Mouse (Mus musculus): ENCODE measurements at regions not wholly inside any gene's neighbourhood (a gene's known extent, or its start where the extent isn't known, plus 50 kb on each side); places are given as distances from the start of the nearest gene placed in this dataset.

DNA sequence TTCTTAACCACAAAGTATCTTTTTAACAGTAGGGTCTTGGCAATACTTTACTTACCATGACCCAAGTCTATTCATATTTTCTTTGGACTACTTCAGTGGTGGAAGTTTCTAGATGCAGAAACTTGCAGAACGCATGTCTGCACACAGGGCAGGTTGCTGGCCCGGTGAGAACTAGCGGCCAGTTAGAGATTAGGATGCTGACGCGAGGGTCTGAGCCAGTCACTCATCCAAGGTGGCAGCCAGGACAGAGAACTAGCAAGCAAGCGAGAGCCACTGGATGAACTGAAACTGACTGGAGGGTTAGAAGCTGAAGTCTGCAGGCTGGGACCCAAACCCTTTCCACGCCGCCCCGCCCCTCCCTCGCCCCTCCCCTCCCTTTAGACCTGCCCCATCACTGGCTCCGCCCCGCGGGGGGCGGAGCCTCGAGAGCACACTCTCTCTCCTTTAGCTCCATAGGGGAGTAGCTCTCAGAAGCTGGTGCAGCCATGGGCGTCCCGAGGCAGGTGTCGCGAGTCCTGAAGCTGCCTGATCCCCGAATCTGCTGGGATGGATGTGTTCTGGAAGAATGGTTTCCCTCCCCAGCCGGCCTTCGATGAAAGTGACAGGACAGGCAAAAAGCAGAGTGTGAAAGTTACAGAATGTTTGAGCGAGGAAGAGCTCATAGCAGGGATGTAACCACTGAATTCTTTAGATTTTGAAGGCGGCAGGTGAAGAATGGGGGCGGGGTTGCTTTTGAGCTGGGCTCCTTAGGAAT, 117.0 kb downstream of the Fam161a start:
- 3% methylated on average over 25 of the region's 25 CpGs for WGBS
- peak; percentile 82 for ATAC-seq (replicated peaks; ENCODE audit: extremely low read depth, insufficient read depth, low FRiP score)
- no peaks in the 10 kb centered on the region for H3K36me3 ChIP-seq (ENCODE audit: control insufficient read depth, insufficient read depth)
- H3K27ac ChIP-seq (ENCODE audit: low read length), result no peak overlapping the region
- no peaks in the 10 kb centered on the region for H3K9me3 ChIP-seq (replicated peaks; ENCODE audit: control insufficient read depth, low read length)
- H3K4me1 ChIP-seq (ENCODE audit: control insufficient read depth, insufficient read depth, low read length), result peaks cover 6% of the 10 kb centered on the region; the same call in 1 of the 2 replicates
- H3K4me2 ChIP-seq (ENCODE audit: low read depth, low read length), result peak overlapping the region; percentile 73
- peak overlapping the region; percentile 50 for H3K4me3 ChIP-seq (ENCODE audit: low read length)
- H3K9ac ChIP-seq (ENCODE audit: low read length), result peak overlapping the region; percentile 31
- H3K27me3 ChIP-seq (ENCODE audit: control insufficient read depth, insufficient read depth, low read length), result no peaks in the 10 kb centered on the region

DNA sequence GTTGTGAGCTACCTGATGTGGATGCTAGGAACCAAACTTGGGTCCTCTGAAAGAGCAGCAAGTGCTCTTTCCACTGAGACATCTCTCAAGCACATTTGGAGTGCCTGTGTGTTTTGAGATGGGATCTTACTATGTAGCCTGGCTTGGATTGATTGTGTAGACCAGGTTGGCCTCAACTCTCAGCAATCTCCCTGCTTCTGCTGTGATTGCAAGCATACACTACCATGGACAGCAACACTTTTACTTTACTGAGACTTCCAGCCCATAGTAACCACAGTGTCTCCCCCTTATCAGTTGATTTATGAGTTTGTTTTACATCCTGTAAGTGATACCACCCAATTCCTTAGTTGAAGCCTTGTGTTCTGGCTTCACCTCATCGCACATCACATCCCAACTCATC, 123.8 kb downstream of the Fam161a start:
- Histone ChIP-seq H3K27me3 (ENCODE audit: control insufficient read depth, insufficient read depth, low read length) (no peaks in the 10 kb centered on the region), H3K4me2 (ENCODE audit: low read depth, low read length) (no peak overlapping the region), H3K9me3 (replicated peaks; ENCODE audit: control insufficient read depth, low read length) (no peaks in the 10 kb centered on the region), H3K4me1 (ENCODE audit: control insufficient read depth, insufficient read depth, low read length) (no peaks in the 10 kb centered on the region), H3K27ac (ENCODE audit: low read length) (no peak overlapping the region), H3K4me3 (ENCODE audit: low read length) (no peak overlapping the region), H3K36me3 (ENCODE audit: control insufficient read depth, insufficient read depth) (no peaks in the 10 kb centered on the region), H3K9ac (ENCODE audit: low read length) (no peak overlapping the region)
- no peak for ATAC-seq (replicated peaks; ENCODE audit: extremely low read depth, insufficient read depth, low FRiP score)
- WGBS, result 42% methylated on average over 1 of the region's 1 CpGs

DNA sequence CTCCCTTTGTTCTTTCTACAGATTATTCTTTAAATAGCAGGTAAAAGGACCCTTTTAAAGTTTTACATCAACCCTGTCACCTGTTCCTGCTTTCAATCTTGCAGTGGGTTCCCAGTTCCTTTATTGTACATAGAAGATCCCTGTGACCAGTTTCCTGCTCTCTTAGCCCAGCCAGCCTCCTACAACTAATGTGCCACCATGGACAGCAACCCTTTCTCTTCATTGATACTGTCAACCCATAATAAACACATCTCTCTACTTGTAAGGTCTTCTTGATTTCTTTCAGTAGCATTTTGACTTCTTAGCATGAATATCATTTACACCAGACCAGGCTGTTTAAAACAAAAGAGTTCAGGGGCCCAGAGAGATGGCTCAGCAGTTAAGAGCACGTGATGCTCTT, 124.2 kb upstream of the Xpo1 start:
- Histone ChIP-seq H3K4me3 (ENCODE audit: low read length) (no peak overlapping the region), H3K9ac (ENCODE audit: low read length) (no peak overlapping the region), H3K36me3 (ENCODE audit: control insufficient read depth, insufficient read depth) (no peaks in the 10 kb centered on the region), H3K4me2 (ENCODE audit: low read depth, low read length) (no peak overlapping the region), H3K4me1 (ENCODE audit: control insufficient read depth, insufficient read depth, low read length) (no peaks in the 10 kb centered on the region), H3K27ac (ENCODE audit: low read length) (no peak overlapping the region), H3K27me3 (ENCODE audit: control insufficient read depth, insufficient read depth, low read length) (no peaks in the 10 kb centered on the region), H3K9me3 (replicated peaks; ENCODE audit: control insufficient read depth, low read length) (no peaks in the 10 kb centered on the region)
- WGBS, result 72% methylated on average over 1 of the region's 1 CpGs
- no peak for ATAC-seq (replicated peaks; ENCODE audit: extremely low read depth, insufficient read depth, low FRiP score)

DNA sequence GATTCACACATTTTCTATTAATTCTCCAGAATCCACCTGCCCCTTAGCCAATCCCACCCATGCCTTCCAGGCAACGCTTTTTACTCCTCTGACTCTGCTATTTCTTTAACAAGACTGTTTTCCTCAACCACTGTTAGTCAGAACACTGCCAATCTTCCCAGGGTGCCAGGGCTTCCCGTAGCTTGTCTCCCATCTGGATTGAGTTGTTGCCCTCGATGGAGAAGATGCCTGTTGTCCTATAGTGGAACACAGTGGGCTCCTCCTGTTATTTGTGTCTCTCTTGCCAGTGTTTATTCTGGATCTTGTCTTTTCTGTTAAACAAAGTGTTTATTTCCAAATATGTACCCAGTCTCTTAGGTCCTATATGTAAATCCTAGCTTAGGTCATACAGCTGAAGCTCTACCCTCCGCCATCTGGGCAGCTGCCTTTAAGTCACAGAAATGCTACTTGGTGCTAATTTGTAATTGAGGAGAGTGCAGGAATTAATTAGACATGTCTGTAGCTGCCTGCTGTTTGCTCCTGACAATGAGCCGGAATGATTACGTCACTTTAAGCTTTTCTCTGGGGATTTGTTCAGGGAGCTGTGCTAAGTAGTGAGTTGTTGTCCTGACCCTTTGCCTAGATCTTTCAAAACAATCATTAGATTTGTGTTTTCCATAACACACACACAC, 115.3 kb upstream of the Xpo1 start:
- no peaks in the 10 kb centered on the region for H3K9me3 ChIP-seq (replicated peaks; ENCODE audit: control insufficient read depth, low read length)
- no peaks in the 10 kb centered on the region for H3K36me3 ChIP-seq (ENCODE audit: control insufficient read depth, insufficient read depth)
- H3K4me1 ChIP-seq (ENCODE audit: control insufficient read depth, insufficient read depth, low read length), result no peaks in the 10 kb centered on the region
- ATAC-seq (replicated peaks; ENCODE audit: extremely low read depth, insufficient read depth, low FRiP score), result no peak
- no peak overlapping the region for H3K4me2 ChIP-seq (ENCODE audit: low read depth, low read length)
- H3K9ac ChIP-seq (ENCODE audit: low read length), result no peak overlapping the region
- 67% methylated on average over 6 of the region's 6 CpGs for WGBS
- H3K27ac ChIP-seq (ENCODE audit: low read length), result no peak overlapping the region
- no peaks in the 10 kb centered on the region for H3K27me3 ChIP-seq (ENCODE audit: control insufficient read depth, insufficient read depth, low read length)
- no peak overlapping the region for H3K4me3 ChIP-seq (ENCODE audit: low read length)

DNA sequence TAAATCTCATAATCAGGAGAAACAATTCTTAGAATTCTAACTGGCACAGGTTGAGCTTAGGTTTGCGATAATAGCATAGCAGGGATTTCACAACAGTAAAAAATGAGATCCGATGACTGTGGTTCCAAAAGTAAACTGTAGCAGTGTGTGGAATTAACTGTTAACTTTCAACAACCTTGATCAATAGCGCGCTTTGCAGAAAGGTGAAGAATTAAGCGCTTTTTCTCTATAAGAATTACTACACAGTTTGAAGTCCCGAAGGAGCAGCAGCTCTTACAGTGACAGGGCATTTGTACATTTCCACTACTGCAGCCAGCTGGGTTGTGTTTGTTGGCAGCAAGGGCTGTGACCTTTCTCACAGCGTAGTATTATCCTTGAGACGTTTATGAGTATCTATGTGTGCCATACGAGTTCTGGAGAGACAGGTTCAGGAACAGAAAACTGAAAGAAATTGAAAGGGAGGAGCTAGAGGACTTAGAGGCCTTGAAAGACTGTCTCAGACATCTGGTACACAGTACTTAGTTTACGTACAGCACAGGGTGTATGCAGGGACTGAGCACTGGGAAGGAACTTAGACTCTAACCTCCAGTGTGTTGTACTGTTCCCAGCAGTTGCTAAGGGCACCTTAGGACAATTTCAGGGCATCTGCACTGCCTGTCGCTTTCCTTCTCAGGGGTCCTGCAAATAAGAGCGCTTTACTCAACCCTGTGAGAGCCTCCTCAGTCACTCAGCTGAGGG, 114.6 kb upstream of the Xpo1 start:
- Histone ChIP-seq H3K9ac (ENCODE audit: low read length) (no peak overlapping the region), H3K36me3 (ENCODE audit: control insufficient read depth, insufficient read depth) (no peaks in the 10 kb centered on the region), H3K27me3 (ENCODE audit: control insufficient read depth, insufficient read depth, low read length) (no peaks in the 10 kb centered on the region), H3K9me3 (replicated peaks; ENCODE audit: control insufficient read depth, low read length) (no peaks in the 10 kb centered on the region), H3K4me2 (ENCODE audit: low read depth, low read length) (no peak overlapping the region), H3K4me1 (ENCODE audit: control insufficient read depth, insufficient read depth, low read length) (no peaks in the 10 kb centered on the region), H3K4me3 (ENCODE audit: low read length) (no peak overlapping the region), H3K27ac (ENCODE audit: low read length) (no peak overlapping the region)
- WGBS, result 68% methylated on average over 12 of the region's 12 CpGs
- no peak for ATAC-seq (replicated peaks; ENCODE audit: extremely low read depth, insufficient read depth, low FRiP score)

DNA sequence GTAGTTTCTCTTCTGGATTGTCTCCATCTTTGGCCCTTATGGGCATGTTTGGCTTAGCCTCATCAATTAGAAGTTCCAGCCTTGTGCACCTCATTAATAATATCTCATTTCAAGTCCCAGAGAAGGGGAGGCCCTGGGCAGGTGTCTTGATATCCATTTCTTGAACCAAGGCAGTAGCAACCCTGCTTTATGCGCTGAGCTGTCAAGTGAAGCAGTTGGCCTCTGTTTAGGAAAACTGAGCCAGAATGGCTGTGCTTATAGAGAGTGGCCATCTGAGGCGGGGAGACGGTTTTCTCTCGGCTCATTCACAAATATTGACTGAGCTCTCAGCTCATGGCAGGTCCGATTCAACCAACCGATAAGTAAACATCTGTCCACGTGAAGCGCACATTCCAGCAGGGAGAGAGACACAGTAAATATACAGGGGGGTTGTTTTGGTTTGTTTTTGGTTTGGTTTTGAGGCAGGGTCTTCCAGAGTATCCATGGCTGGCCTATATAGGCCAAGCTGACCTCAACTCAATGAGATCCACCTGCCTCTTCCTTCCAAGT, 107.7 kb upstream of the Xpo1 start:
- no peak overlapping the region for H3K9ac ChIP-seq (ENCODE audit: low read length)
- H3K4me2 ChIP-seq (ENCODE audit: low read depth, low read length), result no peak overlapping the region
- no peak for ATAC-seq (replicated peaks; ENCODE audit: extremely low read depth, insufficient read depth, low FRiP score)
- H3K9me3 ChIP-seq (replicated peaks; ENCODE audit: control insufficient read depth, low read length), result no peaks in the 10 kb centered on the region
- H3K4me3 ChIP-seq (ENCODE audit: low read length), result no peak overlapping the region
- no peaks in the 10 kb centered on the region for H3K4me1 ChIP-seq (ENCODE audit: control insufficient read depth, insufficient read depth, low read length)
- WGBS, result 71% methylated on average over 8 of the region's 8 CpGs
- no peaks in the 10 kb centered on the region for H3K27me3 ChIP-seq (ENCODE audit: control insufficient read depth, insufficient read depth, low read length)
- H3K27ac ChIP-seq (ENCODE audit: low read length), result no peak overlapping the region
- H3K36me3 ChIP-seq (ENCODE audit: control insufficient read depth, insufficient read depth), result no peaks in the 10 kb centered on the region

DNA sequence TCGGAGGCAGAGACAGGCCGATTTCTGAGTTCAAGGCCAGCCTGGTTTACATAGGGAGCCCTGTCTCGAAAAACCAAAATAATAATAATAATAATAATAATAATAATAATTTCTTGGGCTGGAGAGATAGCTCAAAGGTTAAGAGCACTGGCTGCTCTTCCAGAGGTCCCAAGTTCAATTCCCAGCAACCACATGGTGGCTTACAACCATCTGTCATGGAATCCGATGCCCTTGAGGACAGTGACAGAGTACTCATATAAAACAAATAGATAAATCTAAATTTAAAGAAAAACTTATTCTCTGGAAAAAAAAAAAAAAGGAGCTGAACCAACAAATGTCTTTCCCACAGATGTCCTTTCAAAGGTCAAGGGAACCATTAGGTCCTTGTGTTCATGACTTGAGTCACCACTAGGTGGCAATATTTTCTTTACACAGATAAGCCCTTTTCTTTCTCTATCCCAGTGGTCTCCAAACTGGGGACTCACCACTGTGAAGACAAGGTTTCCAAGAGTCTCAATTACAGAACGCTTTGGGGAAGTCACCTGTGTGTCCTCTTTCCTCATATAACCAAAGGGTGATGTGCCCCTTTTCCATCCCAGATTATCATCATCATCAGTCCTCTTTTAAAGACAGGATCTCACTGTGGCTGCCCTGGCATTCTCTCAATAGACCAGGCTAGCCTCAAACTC, 106.1 kb upstream of the Xpo1 start:
- Histone ChIP-seq H3K27ac (ENCODE audit: low read length) (no peak overlapping the region), H3K36me3 (ENCODE audit: control insufficient read depth, insufficient read depth) (no peaks in the 10 kb centered on the region), H3K9ac (ENCODE audit: low read length) (no peak overlapping the region), H3K4me1 (ENCODE audit: control insufficient read depth, insufficient read depth, low read length) (no peaks in the 10 kb centered on the region), H3K4me2 (ENCODE audit: low read depth, low read length) (no peak overlapping the region), H3K4me3 (ENCODE audit: low read length) (no peak overlapping the region), H3K9me3 (replicated peaks; ENCODE audit: control insufficient read depth, low read length) (no peaks in the 10 kb centered on the region), H3K27me3 (ENCODE audit: control insufficient read depth, insufficient read depth, low read length) (no peaks in the 10 kb centered on the region)
- ATAC-seq (replicated peaks; ENCODE audit: extremely low read depth, insufficient read depth, low FRiP score), result no peak
- 65% methylated on average over 5 of the region's 5 CpGs for WGBS

DNA sequence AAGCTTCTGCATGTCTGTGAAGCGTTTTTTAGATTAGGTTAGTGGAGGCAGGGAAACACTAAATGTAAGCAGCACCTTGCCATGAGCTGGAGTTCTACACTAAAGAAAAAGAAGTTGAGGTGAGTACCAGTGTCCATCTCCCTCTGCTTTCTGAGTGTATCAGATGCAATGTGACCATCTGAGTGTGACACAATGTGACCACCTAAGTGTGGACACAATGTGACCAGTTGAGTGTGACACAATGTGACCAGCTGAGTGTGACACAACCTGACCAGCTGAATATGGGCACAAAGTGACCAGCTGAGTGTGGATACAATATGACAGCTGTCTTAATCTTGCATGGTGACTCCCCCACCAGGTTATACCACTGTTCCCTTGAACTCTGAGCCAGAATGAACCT, 101.0 kb upstream of the Xpo1 start:
- Histone ChIP-seq H3K9me3 (replicated peaks; ENCODE audit: control insufficient read depth, low read length) (no peaks in the 10 kb centered on the region), H3K27me3 (ENCODE audit: control insufficient read depth, insufficient read depth, low read length) (no peaks in the 10 kb centered on the region), H3K9ac (ENCODE audit: low read length) (no peak overlapping the region), H3K4me3 (ENCODE audit: low read length) (no peak overlapping the region), H3K4me1 (ENCODE audit: control insufficient read depth, insufficient read depth, low read length) (no peaks in the 10 kb centered on the region), H3K36me3 (ENCODE audit: control insufficient read depth, insufficient read depth) (no peaks in the 10 kb centered on the region), H3K4me2 (ENCODE audit: low read depth, low read length) (no peak overlapping the region), H3K27ac (ENCODE audit: low read length) (no peak overlapping the region)
- 60% methylated on average over 1 of the region's 1 CpGs for WGBS
- ATAC-seq (replicated peaks; ENCODE audit: extremely low read depth, insufficient read depth, low FRiP score), result no peak
